Mouse (Mus musculus) frontal cortex, adult (tissue): Measurements from ENCODE around the gene Nprl3.
A peak's percentile ranks its signal among the peaks of the same experiment; 100 is the strongest.
"Not testable (repeated sequence)": the region's sequence is repeated elsewhere in the genome, so short reads cannot be mapped to it uniquely, and the experiment has no call there.

Source experiments
- ATAC-seq: cut with Nextera tagmentation; 2 replicates; pipeline ENCODE4 v1.9.2; 2017; ENCODE audit warnings: mild to moderate bottlenecking, moderate library complexity, mixed read lengths; ENCODE audit not compliant: low TSS enrichment

The Nprl3 gene

DNA sequence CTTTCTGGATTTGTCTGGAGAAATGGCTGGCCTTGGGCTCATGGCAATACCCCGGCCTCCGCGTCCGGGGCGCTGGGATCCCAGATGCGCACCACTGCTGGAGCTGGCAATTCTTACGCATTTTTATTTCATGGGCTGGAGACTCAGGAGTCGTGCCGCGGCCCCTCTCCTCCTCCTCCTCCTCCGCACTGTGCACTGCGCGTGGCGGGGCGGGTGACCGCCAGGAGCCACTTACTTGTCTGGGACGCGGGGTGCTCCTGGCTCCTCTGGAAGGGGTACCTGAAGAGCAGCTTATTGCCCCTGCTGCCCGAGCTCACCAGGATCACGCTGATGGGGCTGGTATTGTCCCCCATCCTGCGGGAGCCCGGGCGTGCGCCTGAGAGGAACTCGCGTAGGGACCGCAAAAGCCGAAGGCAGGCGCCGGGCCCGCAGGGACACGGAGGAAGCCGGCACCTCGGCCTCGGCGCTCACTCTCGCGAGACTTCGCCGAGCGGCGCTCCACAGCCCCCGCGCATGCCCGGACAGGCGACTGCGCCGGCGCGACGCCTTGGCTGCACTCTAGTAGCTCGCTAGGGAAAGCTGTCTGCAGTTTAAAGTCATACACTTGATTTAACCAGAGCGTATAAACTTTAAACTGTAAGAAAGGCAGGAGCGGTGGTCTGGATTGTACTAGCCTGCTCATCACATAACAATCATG, at the start of gene Nprl3:
Gene Nprl3, minus strand, starts transcription at position 520 of the 697 bp plus-strand sequence.
- ATAC-seq = peak; percentile 99

- ATAC-seq = no peak
Measured at GRCm38 (mm10) chr11:32316009-32316408, 48.5 kb upstream of the Nprl3 start.

- ATAC-seq = no peak
Measured at GRCm38 (mm10) chr11:32309928-32310327, 42.4 kb upstream of the Nprl3 start.

GRCm38 (mm10) chr11:32309446-32309845, 41.9 kb upstream of the Nprl3 start:
- ATAC-seq = no peak

DNA sequence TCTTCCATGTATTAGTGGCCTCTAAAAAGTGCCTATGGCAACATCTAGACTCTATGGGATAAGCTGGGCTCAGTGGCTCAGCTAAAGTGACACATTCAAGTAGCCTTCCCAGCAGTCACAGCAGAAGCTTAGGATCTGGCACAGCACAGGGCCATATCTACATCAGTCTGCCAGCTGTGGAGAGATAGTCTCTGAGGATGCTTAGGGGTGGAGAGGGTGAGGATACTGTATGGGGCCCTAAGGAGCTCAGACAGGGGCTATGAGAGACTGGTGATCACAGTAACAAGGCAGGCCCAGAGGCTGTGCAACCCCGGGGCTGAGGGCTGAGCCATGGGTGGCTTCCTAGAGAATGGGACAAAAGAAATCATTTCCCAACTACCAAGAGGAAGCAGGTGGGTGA, 39.5 kb upstream of the Nprl3 start:
- ATAC-seq = no peak

DNA sequence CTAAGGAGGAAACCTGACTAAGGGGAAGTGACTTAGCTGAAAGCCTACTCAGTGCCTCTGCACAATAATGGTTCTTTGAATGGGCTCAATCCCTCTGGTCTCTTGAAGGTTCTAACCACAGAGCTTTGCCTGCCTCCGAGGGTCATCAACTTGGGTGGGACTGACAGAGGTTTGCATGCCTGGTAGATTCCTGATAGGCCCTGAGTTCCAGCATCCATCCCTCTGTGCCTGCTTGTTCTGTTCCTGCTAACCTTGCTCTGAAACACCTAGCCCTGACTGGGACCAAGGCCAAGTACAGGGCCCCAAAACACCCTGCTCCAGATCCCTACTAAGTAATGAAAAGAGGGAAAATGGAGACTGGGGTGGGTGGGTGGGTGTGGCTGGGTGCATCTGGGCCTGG, 35.9 kb upstream of the Nprl3 start:
- ATAC-seq = no peak

GRCm38 (mm10) chr11:32302824-32303419, 35.4 kb upstream of the Nprl3 start:
- peak; percentile 97 for ATAC-seq

DNA sequence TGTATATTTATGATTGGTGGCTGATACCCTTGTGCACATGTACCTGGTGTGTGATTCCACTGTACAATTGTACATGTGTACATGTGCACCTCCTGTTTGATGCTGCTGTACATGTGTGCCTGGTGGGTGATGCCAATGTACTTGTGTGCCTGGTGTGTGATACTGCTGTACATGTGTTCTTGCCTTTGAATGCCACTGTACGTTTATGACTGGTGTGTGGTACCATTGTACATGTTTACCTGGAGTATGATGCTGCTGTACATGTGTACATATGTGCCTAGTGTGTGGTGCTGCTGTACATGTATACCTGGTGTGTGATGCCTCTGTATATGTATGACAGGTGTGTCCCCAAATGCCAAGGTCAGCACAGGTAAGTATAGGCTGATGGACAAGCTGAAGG, 34.0 kb upstream of the Nprl3 start:
- no peak for ATAC-seq

DNA sequence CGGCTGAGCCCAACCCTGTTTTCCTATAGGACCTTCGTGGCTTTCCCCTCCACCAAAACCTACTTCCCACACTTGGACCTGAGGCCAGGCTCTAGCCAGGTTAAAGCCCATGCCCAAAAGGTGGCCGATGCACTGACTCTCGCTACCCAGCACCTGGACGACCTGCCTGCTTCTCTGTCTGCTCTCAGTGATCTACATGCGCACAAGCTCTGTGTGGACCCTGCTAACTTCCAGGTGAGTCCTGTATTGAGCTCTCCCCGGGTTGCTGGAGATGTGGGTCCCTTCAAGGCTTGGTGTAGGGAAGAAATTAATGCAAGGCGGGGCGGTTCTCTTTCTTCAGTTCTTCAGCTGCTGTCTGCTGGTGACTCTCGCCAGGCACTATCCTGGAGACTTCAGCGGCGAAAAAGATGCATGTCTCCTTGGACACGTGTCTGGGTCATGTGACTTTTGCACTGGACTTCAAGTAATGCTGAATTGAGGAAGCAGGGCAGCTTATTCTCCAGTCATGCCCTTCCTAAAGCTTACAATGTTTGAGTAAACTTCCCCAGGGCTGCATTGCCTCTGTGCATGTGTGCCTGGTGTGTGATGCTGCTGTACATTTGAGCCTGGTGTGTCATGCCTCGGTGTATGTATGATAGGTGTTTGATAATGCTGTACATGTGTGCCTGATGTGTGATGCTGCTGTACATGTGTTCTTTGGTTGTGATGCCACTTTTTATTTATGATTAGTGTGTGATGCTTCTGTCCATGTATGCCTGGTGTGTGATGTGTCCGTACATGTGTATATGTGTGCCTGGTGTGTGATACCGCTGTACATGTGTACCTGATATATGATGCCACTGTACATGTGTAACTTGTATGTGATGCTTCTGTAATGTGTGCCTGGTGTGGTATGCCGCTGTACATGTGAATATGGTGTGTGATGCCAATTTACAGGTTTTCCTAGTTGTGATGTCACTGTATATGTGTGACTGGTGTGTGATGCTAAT, 33.1 kb upstream of the Nprl3 start:
- 0 out of 2 replicates have a peak, but pooled peaks have one; percentile 21 for ATAC-seq

- ATAC-seq = peak; percentile 66
Measured at GRCm38 (mm10) chr11:32299865-32300264, 32.4 kb upstream of the Nprl3 start, which contains the start of gene Hbq1a. Gene Hbq1a (plus strand): TSS chr11:32300069.

DNA sequence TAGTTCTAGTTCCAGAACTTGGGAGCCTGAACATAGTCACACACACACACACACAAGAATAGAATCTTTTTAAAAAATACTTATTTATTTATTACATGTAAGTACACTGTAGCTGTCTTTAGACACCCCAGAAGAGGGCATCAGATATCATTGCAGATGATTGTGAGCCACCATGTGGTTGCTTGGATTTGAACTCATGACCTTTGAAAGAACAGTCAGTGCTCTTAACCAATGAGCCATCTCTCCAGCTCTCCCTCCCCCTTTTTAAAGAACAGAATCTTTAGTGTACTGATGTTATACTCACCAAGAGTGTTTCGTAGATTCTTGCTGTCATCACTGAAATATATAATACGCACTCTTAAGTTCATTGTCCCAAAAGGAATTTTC, 31.0 kb upstream of the Nprl3 start:
- no peak for ATAC-seq

DNA sequence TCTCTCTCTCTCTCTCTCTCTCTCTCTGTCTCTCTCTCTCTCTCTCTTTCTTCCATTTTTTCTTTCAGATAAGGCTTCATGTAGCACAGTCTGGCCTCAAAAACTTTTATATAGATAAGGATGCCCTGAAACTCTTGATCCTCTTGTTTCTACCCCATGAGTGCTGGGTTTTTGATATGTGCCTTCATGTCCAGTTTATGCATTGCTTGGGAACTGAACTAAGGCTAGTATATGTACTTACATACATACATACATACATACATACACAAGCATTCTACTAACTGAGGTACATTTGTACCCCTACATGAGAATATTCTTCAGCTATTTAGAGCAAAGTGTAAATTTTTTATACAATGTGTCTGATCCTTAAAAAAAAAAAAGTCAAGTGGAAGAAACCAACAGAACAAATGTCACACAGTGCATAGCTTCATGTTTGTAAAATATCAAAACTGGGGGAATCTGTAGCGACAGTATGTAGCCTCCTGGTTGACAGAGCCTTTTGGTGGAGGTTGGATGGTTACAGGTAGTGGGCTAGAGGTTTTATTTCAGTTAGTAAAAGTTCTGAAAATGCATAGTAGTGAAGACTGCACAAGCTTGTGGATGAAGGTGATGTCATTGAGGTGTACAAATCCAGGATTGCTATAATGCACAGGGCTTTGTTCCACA, 30.5 kb upstream of the Nprl3 start:
- no peak for ATAC-seq

- ATAC-seq = not testable (repeated sequence)
Measured at GRCm38 (mm10) chr11:32297417-32297816, 29.9 kb upstream of the Nprl3 start.

DNA sequence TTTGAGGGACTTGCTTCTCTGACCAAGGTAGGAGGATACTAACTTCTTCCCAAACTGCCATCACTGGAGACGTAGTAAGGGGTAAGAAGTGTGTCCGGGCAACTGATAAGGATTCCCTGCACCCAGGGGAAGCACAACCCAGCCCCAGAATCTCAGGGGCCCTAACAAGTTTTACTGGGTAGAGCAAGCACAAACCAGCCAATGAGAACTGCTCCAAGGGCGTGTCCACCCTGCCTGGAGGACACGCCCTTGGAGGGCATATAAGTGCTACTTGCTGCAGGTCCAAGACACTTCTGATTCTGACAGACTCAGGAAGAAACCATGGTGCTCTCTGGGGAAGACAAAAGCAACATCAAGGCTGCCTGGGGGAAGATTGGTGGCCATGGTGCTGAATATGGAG, 28.7 kb upstream of the Nprl3 start, which contains the start of gene Hba-a2:
Gene Hba-a2, plus strand, starts transcription at position 287 of the 400 bp plus-strand sequence.
- ATAC-seq = not testable (repeated sequence)

GRCm38 (mm10) chr11:32293479-32293878, 26.0 kb upstream of the Nprl3 start:
- not testable (repeated sequence) for ATAC-seq

GRCm38 (mm10) chr11:32292819-32293218, 25.3 kb upstream of the Nprl3 start:
- not testable (repeated sequence) for ATAC-seq

GRCm38 (mm10) chr11:32287493-32287825, 20.0 kb upstream of the Nprl3 start:
- no peak for ATAC-seq

- ATAC-seq = peak; percentile 94
Measured at GRCm38 (mm10) chr11:32286695-32287492, 19.4 kb upstream of the Nprl3 start, which contains the start of gene Hbq1b. Gene Hbq1b (plus strand): TSS chr11:32286965.

DNA sequence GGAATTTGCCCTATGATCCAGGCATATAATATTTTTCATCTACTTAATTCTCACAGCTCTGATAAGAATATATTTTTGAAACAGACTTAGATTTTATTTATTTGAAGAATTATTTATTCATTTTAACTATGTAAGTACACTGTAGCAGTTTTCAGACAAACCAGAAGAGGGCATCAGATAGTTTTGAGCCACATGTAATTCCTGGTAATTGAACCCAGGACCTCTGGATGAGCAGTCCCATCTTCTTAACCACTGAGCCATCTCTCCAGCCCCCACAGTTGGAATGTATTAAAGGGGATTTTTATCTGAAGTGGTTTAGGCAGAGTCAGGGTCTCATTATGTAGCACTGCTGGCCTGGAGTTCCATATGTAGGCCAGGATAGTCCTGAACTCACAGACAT, 18.4 kb upstream of the Nprl3 start:
- not testable (repeated sequence) for ATAC-seq

GRCm38 (mm10) chr11:32285031-32285775, 17.7 kb upstream of the Nprl3 start:
- no peak for ATAC-seq
